Mouse (Mus musculus): ENCODE measurements around the gene 2010111I01Rik.

2010111I01Rik gene

DNA sequence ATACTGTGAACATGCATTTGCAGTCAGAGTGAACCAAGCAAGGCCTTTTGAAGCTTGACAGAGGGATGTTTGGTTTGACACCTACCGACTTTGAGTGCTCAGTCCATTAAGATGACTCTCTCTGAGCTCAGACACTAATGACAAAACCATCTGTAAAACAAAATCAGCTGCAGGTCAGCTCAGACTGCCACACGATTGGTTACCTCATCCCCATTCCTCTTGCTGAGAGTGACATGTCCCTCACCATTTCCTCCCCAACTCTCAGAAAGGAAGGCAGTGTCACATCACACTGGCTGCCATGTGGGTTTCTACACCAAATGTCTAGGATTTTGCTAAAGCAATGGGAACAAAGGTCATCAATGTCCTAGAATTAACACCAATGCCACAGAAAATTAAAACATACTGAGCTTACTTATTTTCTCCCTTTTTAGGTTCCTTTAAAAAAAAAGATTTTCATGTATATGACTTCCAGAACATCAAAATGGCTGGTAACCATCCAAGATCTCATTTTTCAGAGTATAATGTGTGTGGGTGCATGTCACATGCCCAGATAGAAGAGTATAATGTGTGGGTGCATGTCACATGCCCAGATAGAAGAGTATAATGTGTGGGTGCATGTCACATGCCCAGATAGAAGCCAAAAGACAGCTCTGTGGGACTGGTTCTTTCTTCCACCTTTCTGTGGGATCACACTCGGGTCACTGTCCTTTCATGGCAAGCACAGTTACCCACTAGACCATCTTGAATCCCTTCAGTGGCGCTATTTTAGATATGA, 395.6 kb downstream of the 2010111I01Rik start:
- no peak for DNase-seq

DNA sequence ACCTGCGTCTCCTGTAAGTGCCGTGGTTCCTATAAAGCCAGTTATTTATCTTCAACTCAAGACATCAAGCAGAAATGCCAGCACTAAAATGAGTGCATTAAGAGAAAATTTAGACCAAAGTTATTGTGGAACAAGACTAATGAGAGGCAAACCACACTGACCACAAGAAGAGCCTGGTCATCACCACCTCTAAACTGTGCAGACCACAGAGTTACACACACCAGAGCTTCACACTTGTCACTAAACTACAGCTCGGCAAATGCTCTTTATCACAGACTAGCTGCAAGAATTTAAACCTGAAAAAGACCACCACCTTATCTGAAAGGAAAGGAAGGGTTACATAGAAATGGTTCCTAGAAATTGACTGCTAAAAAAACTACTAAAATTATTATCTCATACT, 397.1 kb downstream of the 2010111I01Rik start:
- no peak for DNase-seq

DNA sequence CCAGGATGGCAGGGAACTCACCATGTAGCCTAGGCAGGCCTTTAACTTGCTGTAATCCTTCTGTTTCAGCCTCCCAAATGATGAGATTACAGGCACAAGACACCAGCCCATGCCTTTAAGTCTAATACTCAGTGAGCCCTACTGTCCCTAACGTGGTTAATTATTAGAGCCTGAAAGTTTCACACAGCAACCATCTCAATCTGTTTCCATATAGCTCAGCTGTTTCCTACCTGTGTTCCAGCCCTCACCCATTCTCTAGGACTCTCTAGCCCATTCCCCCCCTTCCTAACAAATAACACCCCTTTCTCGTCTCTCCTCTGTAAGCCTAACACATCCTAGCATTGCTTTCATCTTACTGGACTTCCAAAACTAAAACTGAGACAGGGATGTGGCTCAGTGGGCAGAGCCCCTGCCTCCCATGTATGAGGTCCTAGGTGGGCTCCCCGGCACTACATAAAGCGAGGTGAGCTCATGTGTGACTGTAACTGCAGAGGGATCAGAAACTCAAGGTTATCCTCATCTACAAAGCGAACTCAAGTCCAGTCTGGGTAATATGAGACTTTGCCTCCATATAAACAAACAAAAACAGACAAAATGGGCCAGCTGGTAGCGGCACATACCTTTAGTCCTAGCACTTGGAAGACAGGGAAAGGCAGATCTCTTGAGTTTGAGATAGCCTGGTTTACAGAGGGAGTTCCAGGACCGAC, 408.9 kb downstream of the 2010111I01Rik start:
- no peak for DNase-seq
